Mouse (Mus musculus): Measurements from ENCODE around the gene Nlrp4c.

DNA sequence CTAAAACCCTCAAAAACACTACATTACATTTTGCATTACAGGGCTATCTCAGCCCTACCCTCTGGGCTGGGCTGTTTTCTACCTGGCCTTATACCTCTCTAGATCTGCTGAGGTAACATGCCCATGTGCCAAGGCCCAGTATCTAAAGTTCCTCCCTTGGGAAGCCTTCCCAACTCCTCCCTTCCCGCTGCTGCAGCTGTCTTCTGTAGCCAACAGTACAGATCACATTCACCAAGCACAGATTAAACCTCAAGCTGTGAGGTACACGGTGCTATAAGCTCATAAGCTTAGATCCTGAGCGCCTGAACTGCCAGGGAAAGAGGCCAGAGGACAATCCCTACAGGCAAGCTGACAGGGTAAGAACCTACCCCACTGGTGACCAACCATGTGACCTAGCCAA, 107.1 kb downstream of the Nlrp4c start:
- TF ChIP-seq POLR2A (IDR thresholded peaks at IDR 0.05; ENCODE audit: control insufficient read depth, extremely low read depth, insufficient read depth, low read length, poor library complexity) (no peak), CTCF (IDR thresholded peaks at IDR 0.05; ENCODE audit: borderline replicate concordance, control insufficient read depth, extremely low read depth, insufficient read depth, low read length, poor library complexity) (no peak)
